ENCODE assay signal across 1 mouse cellular context in the genomic region with DNA sequence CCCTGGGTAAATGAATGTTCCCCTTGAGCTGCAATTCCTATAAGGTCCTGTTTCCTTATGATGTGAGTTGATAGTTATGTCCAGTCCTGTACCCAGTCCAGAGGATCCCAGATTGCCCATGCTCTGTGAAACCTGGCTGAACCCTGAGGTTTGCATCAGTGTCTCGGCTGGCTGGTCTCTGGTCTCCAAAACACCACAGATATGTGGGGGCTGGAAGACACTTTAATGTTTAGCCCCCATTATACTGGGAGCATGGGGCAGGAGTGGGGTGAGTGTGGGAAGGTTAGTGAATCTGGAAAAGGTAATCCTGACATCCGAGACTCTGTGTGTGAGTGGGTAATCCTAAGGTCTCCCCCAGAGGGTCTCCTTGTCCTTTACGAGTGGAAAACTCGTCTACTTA.
TF ChIP-seq lines count a peak whose summit lies in the region.

No protein-coding gene starts in this region.

TF ChIP-seq in MEL, 35 proteins besides CTCF, POLR2A, EP300 and RAD21 (continued from another document):
- no peak for TF ChIP-seq HCFC1 (IDR thresholded peaks at IDR 0.05; ENCODE audit: low read depth, low read length)
